Mouse (Mus musculus) urinary bladder, postnatal 10 days (tissue): ENCODE results near the gene Tmem126b.
A peak's percentile ranks its signal among the peaks of the same experiment; 100 is the strongest.

ENCODE experiments used
- DNase-seq: peaks from one replicate; pipeline ENCODE4 v3.0.0; 2022; ENCODE audit warnings: low spot score

The Tmem126b gene

DNA sequence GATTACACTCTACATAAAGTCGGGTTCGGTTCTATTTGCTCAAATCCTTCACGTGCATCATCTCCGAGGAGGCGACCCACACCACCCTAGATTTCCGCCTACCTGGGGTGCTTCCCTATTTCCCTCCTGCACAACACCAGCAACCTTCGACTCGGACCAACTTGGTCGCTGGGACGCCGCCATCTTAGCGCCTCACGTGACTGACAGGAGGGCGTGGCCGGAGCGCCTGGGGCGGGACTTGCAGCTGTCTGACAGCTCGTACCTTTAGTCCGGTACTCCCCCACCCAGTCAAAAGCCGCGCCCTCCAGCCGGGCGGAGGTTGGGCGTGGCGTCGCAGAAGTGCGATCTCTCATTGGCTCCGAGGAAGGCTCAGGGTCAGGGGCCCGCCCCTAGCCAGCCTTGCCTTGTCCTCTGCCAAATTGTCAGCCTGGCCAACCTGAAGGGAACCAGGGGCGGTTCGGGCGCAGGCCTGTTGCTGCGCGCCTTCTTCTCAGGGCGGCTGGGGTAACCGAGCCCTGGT is at the start of gene Tmem126b:
Gene Tmem126b (minus strand): TSS at position 209 of the 520 bp plus-strand sequence.
- peak; percentile 95 for DNase-seq

DNA sequence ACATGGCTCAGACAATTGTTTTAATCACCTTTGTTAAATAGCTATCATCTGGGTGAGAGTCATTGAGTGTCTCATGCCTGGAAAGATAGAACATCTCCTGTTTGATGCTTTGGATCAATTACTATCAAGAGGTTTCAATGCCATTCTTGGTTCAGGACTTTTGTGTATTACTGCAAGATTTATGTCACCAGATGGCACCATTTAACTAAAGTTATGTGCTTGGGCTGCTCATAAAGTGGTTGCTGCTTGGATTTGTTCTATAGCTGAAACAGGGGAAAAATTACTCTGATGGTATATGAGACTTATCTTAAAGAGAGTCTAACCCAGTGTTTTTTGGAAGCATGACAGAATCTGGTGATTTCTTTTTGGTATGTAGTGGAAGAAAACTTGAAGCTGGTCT is 36.5 kb upstream of the Tmem126b start:
- DNase-seq, result no peak

DNA sequence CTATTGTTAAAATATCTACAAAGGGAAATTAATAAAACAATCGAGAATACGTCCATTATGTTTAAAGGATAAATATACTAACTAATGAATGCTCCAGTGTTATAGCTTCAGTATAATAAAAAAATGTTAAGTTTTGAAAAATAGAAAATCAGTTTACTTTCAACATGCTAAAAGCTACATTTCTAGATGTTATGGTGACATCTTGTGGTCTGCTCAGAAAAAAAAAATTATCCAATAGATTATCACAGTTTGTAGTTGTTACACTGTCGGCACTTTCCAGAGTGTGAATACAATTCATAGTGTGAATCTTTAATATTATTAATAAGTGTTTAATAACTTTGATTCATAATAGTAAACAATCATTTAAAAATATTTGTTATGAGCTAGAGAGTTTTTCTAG is 32.3 kb upstream of the Tmem126b start:
- no peak for DNase-seq

DNA sequence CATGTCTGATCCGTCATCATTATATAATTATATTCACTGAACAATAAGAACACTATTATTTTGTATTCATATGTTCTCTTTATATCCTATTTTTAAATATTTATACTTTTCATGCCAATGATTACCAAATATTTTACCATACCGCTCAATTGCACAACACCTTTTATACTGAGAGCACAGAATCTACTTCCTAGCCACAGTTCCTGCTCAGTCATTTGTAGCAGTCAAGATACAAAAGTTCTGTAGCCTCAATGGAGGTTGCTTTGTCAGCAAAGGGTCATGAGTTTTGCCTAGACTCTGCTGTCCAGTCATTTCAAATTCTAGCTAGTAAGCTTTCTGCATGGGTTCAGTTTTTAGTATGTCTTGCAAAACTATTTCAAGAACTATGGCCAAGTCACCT is 6.8 kb upstream of the Tmem126b start:
- DNase-seq, result no peak

DNA sequence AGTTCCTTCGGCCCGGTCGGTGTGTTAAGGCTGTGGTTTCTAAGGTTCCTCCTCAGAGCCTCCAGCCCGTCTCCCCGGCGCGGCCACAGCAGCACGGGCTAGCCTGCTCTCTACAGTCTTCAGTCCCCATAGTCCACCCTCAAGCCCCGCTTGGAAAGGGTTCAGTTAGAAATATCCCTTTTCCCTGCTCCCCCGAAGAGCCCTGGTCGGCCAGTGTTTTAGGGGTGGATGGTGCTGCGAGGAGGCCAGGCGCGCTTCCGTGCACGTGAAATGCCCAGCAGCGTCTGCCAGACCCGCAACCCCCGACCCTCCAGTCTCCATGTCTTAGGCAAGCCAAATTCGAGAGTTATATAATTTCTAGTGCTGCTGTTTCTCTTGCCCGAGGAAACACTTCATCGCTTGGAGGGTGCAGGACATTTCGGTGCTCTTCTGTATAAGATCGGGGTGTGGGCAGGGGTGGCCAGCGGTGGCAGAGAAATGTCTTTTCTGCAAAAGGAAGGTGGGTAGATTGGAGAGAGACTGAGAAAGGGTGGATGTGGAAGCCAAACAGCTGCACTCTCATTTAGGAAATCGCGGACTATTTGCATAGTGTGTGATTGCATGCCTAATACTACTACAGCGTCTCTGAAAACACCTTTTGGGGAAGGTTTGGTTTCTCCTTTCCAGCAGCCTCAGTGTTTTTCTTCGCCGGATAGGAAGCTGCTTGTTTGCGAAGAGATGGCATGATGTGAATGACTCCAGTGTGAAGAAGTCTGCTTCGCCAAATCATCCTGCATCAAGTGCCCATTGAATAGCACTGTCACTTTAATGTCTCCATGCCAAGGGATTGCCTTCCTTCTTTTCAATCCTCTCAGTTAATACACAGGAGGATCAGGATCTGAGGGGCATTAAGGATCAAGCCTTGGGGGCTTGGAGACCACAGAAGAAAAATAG is 778 bp upstream of the Tmem126b start, which contains the start of gene Dlg2:
Gene Dlg2 (plus strand): TSS at position 360 of the 933 bp plus-strand sequence.
- DNase-seq, result no peak

DNA sequence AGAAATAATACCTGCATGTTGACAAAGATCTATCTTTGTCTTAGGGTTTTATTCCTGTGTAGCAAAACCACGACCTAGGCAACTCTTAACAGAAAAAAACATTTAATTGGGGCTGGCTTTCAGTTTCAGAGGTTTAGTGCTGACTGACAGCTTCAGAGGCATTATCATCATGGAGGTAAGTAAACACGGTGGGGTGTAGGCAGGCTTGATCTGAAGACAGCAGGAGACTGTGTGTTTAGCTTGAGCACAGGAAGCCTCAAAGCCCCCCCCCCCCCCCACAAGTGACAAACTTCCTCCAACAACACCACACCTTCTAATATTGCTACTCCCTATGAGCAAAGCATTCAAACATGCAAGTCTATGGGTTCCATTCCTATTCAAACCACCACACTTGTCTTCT is 2.3 kb downstream of the Tmem126b start:
- no peak for DNase-seq

DNA sequence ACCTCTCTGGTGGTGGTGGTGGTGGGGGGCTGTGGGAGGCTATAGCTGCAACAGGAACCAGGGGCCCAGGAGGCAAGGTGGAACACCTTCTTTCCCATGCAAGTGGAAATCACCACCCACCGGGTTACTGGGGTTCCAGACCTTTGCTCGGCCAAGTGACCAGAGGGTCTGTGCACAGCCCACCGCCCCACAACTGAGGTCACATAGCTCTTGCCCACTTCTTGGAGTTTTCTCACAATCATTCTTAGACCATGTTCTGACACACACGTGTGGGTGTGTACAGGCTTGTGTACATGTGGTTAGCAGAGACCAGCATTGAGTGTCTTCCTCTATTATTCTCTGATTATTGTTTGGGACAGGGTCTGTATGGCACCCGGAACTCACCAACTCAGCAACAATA is 14.4 kb downstream of the Tmem126b start:
- no peak for DNase-seq

DNA sequence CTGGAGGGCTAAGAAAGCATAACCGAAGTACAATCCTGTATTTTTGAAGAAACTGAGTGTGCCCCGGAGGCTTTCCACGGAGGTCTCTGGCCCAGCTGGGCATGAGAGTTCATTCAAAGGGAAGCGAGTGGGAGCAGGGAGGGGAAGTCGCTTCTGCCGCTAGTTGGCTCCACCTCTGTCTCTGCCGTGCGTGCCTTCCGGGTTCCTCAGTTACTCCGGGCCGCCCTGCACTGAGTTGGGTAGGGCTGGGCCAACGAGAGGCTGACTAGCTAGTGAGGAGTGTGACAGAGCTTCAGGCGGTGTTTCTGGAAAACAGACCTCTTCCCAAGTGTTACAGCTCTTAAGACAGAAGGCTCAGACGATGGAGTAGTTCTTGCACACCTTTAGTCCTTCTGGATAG is 14.9 kb downstream of the Tmem126b start:
- no peak for DNase-seq

DNA sequence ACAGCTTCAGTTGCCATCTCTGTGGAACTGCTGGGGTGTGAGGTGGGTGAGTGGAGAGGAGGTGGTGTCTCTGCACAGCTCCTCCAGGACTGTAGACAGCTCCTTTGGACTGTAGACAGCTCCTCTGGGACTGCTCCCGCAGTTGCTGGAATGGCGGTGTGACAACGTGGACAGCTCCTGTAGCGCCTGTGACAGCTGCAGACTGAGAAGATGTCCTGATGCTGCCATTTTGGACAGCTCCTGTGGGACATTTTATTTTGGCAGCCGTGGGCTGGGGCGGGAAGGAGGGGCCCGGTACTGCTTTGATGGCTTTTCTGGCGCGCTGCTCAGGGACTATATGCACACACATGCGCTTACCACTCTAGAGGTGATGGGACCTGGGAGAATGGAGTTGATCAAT is 15.5 kb downstream of the Tmem126b start:
- no peak for DNase-seq

DNA sequence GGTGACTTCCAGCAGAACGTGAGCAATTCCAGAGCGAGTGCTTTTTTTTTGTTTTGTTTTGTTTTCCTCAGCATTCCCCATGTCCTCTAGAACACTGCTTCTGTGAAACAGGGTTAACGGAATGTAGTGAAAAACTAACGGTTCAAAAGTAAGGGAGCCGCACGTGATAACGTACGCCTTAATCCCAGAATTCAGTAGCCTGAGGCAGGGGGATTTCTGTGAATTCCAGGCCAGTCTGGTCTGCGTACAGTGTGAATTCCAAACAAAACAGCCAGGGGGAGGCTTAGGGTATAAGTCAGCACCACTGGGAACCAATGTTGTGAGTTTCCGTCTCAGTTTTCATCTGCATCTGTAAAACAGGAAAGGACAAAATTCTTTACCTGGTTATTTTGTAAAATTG is 18.3 kb downstream of the Tmem126b start:
- no peak for DNase-seq

DNA sequence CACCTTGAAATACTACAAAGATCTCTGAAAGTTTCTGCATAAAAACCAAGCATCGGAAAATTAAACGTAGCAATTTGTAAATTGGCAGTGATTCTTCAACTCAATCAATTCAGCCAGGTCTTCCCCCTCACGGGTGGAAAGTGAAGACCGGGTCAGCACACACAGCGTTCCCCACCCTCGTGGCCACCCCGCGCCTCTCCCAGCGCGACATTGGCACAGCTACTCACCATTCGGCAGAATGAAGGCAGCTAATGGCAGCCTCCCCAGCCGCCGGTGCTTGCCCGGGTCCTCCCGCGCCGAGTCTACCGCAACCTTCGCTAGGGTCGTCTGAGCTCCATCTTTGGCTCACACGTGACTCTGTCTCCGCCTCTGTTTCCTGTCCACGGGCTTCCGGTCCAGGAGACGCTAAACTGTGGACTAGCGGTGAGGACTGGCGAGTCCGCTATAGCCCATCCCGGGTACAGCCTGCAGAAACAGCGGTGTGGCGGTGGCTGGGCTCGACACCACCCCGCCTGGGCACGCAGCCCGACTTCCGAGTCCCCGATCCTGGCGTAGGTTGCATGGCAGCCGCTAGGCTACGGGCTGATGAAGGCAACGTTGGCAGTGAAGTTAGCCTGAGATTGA is 18.8 kb downstream of the Tmem126b start, which contains the start of gene Tmem126a:
Gene Tmem126a (minus strand): TSS at position 385 of the 624 bp plus-strand sequence.
- peak; percentile 38 for DNase-seq

DNA sequence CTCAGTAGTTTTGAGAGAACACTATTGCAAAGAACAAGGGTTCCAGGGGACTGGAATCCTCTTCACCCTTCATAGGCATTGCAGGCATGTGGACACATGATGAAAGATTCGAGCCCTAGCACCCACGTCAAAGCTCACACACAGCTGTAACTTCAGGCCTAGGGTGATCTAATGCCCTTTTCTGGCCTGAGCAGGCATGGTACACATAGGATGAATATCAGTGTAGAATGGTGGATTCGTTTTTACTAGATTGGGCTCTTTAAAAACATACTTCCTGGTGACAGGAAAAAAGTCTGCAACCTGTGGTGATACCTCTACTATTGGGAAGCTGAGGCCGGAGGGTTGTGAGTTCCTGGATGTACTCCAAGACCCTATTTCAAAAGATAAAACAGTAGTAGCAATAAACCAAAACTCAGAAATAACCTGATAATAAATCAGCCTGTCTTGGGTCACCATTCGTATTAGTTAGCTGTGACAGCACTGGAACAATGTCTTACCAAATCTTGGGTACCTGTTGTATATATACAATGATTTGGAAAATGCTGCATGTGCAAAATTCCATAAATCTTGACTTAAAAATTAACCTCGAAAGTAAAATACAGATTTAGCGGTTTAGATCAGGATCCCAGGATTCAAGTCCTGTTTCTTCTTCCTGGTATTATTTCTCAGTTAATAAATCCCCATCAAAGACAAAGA is 19.5 kb downstream of the Tmem126b start:
- DNase-seq, result no peak

DNA sequence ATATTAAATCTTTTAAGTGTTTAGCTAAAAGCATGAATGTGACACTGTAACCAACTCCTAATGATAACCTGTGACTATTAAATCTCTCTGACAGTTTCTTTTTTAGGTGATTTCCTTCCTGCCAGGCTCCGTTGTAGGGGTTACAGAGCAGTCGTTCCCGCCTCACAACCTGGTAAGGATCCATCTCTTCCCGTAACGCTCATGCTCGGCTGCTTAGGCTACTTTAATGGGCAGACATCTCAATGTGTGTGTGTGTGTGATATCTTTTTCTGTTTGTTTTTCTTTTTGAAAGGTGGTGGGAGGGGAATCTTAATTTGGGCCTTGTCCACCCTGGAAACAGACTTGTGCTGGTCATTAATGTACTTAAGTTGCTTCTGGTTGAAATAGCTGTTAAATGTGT is 31.6 kb downstream of the Tmem126b start:
- no peak for DNase-seq

DNA sequence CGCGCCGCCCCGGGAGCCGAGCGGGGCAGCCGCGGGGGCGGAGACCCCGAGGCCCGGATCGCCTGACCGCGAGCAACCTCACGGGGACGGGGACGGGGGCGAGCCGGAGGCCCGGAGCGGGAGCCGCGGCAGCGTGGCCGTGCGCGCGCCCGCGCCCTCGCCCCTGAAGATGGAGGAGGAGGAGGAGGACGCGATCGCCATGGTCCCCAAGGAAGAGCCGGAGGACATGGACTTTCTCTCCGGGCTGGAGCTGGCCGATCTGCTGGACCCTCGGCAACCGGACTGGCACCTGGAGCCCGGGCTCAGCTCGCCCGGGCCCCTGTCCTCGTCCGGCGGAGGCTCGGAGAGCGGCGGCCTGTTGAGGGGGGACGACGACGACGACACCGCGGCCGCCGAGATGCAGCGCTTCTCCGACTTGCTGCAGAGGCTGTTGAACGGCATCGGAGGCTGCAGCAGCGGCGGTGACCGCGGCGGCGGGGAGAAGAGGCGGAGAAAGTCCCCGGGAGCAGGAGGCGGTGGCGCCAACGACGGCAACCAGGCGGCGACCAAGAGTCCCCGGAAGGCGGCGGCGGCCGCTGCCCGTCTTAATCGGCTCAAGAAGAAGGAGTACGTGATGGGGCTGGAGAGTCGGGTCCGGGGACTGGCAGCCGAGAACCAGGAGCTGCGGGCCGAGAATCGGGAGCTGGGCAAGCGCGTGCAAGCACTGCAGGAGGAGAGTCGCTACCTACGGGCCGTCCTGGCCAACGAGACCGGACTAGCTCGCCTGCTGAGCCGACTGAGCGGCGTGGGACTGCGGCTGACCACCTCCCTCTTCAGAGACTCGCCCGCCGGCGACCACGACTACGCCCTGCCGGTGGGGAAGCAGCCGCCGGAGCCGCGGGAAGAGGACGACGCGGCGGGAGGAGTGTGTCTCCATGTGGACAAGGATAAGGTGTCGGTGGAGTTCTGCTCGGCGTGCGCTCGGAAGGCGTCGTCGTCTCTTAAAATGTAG is 32.4 kb downstream of the Tmem126b start:
- no peak for DNase-seq

DNA sequence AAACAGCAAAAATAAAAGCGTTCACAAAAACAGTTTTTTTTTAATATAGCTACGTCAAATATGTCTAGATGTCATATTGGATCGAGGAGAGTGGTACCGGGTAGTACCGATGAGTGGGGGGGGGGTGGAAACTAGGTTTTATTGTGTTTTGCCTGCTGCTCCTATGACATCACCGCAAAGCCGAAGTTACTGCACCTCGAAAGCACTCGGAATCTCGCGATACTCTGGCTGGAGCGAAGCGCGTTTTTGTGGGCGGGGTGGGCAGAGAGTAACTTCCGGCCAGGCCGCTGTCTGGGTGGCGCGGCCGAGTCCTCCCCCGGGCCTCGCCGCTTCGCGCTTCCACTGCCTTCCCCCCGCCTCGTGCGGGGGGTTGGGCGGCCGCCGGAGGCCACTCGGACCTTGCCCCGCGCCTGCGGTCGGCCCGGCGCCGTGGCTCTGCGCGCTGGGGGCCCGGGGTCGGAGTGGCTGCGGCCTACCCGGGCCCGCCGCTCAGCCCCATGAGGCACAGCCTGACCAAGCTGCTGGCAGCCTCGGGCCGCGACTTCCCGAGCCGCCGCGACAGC is 33.2 kb downstream of the Tmem126b start, which contains the start of gene Crebzf:
Gene Crebzf (plus strand): TSS at position 212 of the 563 bp plus-strand sequence.
- DNase-seq, result peak; percentile 89

DNA sequence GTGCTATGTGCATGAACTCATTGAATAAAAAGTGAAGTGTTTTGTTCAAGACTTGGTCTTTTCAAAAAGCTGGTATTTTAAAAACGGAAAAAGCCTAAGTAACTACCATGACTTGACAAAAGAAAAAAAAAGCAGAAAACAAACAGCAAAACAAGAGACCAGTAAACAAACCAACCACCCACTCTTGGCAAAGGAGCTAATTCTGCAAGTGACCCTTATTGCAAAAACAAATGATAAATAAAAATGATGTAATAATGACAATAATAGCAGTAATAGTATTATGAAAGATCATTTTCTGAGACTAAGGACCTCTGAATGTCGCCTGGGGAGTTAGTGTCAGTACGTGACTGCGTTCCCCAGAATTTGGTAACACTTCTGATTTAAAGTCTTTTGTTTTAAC is 33.7 kb downstream of the Tmem126b start:
- no peak for DNase-seq

DNA sequence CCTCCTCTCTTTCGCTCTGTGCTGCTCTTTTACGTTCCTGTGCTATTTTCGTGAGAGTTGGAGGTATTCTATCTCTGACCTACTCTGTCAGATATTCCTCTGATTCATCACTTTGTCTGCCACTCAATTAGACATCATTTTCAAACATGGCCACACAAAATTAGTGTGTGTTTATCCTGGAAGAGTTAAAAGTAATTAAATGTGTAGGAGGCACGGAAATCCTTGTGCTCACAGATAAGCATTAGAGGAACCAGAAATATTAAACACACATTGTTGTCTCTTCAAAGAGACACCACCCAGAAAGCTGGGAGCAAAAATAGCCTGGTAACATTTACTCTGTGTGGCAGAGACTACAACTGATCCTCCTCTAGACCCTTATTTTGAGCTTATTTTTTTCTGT is 35.8 kb downstream of the Tmem126b start:
- no peak for DNase-seq

DNA sequence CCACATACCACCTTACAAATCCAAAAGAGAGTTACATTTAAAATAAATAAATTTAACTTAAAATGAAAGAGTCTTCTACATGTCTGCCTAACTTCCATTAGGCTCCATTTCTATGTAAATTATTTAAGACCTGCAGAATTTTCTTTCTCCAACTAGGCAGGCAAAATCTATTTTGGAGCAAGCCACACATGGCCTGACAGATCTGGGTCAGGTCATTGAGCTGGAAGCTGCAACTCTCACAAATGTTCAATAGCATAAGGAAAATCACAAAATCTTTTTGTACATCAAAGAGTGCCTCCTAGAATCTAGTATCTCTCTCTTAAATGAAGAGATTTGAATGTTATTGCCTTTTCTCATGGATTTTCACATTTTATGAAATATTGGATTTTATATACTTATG is 43.6 kb downstream of the Tmem126b start:
- no peak for DNase-seq

DNA sequence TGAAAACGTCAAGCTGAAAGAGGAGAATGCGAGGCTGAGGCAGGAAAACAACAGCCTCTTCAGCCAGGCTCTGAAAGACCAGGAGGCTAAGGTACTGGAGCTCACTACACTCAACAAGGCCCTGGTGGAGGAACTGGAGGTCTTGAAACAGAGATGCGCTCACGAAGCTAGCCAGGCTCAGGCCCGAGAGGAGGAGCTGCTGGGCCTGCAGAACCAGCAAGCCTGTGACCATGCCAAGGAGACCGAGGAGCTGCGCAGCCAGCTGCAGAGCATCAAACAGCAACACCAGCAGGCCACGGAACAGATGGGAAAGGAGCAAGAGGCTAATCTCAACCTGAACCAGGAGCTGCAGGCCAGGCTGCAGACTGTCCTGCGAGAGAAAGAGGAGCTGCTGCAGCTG is 48.8 kb downstream of the Tmem126b start:
- no peak for DNase-seq
